Mouse (Mus musculus): Measurements from ENCODE around the gene Tcf15. TPM values are rescaled to one million over a fixed set of nuclear protein-coding genes. Genes with fewer than 3 reads are reported as not detected.
A peak's percentile ranks its signal among the peaks of the same experiment; 100 is the strongest.

The Tcf15 gene
- polyA plus RNA-seq, 1 experiment from 2014 or later: 1.7 TPM

- 53% methylated on average over 7 of the region's 7 CpGs for WGBS
- H3K27me3 ChIP-seq: no peaks in the 10 kb centered on the region
- H3K4me2 ChIP-seq: no peak overlapping the region
- no peak overlapping the region for H3K27ac ChIP-seq (replicated peaks)
- 0 out of 2 replicates have a peak, but pooled peaks cover 3% of the 10 kb centered on the region for H3K36me3 ChIP-seq
- H3K9ac ChIP-seq: no peak overlapping the region
- H3K9me3 ChIP-seq: no peaks in the 10 kb centered on the region
- H3K4me1 ChIP-seq (replicated peaks): peaks cover 14% of the 10 kb centered on the region
- ATAC-seq (ENCODE audit: low FRiP score, low read depth): no peak
- no peak overlapping the region for H3K4me3 ChIP-seq
Measured at GRCm38 (mm10) chr2:152108702-152109101, 34.7 kb upstream of the Tcf15 start.

- 0 out of 2 replicates have a peak, but pooled peaks cover 3% of the 10 kb centered on the region for H3K36me3 ChIP-seq
- no peak overlapping the region for H3K9ac ChIP-seq
- H3K27ac ChIP-seq (replicated peaks): no peak overlapping the region
- H3K9me3 ChIP-seq: no peaks in the 10 kb centered on the region
- H3K27me3 ChIP-seq: no peaks in the 10 kb centered on the region
- no peak overlapping the region for H3K4me3 ChIP-seq
- no peak overlapping the region for H3K4me2 ChIP-seq
- peaks cover 18% of the 10 kb centered on the region for H3K4me1 ChIP-seq (replicated peaks)
- WGBS: 87% methylated on average over 5 of the region's 5 CpGs
- no peak for ATAC-seq (ENCODE audit: low FRiP score, low read depth)
Measured at GRCm38 (mm10) chr2:152109386-152109785, 34.0 kb upstream of the Tcf15 start.

GRCm38 (mm10) chr2:152111311-152111710, 32.0 kb upstream of the Tcf15 start:
- no peak overlapping the region for H3K4me2 ChIP-seq
- no peak overlapping the region for H3K9ac ChIP-seq
- no peaks in the 10 kb centered on the region for H3K9me3 ChIP-seq
- no peak for ATAC-seq (ENCODE audit: low FRiP score, low read depth)
- H3K27me3 ChIP-seq: no peaks in the 10 kb centered on the region
- H3K27ac ChIP-seq (replicated peaks): no peak overlapping the region
- H3K4me1 ChIP-seq (replicated peaks): peaks cover 16% of the 10 kb centered on the region
- WGBS: 61% methylated on average over 2 of the region's 2 CpGs
- no peak overlapping the region for H3K4me3 ChIP-seq
- 0 out of 2 replicates have a peak, but pooled peaks cover 3% of the 10 kb centered on the region for H3K36me3 ChIP-seq

- Histone ChIP-seq H3K4me3 (no peak overlapping the region), H3K27me3 (no peaks in the 10 kb centered on the region), H3K9me3 (no peaks in the 10 kb centered on the region), H3K36me3 (0 out of 2 replicates have a peak, but pooled peaks cover 3% of the 10 kb centered on the region), H3K4me1 (replicated peaks) (peaks cover 11% of the 10 kb centered on the region), H3K27ac (replicated peaks) (no peak overlapping the region), H3K9ac (no peak overlapping the region), H3K4me2 (no peak overlapping the region)
- WGBS: 11% methylated on average over 7 of the region's 7 CpGs
- ATAC-seq (ENCODE audit: low FRiP score, low read depth): peak; percentile 77
Measured at GRCm38 (mm10) chr2:152111920-152112319, 31.4 kb upstream of the Tcf15 start.

GRCm38 (mm10) chr2:152112490-152112889, 30.9 kb upstream of the Tcf15 start:
- no peak overlapping the region for H3K4me2 ChIP-seq
- H3K9ac ChIP-seq: no peak overlapping the region
- H3K9me3 ChIP-seq: no peaks in the 10 kb centered on the region
- peaks cover 11% of the 10 kb centered on the region for H3K4me1 ChIP-seq (replicated peaks)
- no peak overlapping the region for H3K27ac ChIP-seq (replicated peaks)
- 0 out of 2 replicates have a peak, but pooled peaks cover 3% of the 10 kb centered on the region for H3K36me3 ChIP-seq
- ATAC-seq (ENCODE audit: low FRiP score, low read depth): no peak
- 86% methylated on average over 5 of the region's 5 CpGs for WGBS
- H3K27me3 ChIP-seq: no peaks in the 10 kb centered on the region
- no peak overlapping the region for H3K4me3 ChIP-seq

GRCm38 (mm10) chr2:152112970-152113369, 30.4 kb upstream of the Tcf15 start:
- Histone ChIP-seq H3K4me3 (no peak overlapping the region), H3K36me3 (0 out of 2 replicates have a peak, but pooled peaks cover 3% of the 10 kb centered on the region), H3K9ac (no peak overlapping the region), H3K27ac (replicated peaks) (no peak overlapping the region), H3K4me2 (no peak overlapping the region), H3K4me1 (replicated peaks) (peaks cover 11% of the 10 kb centered on the region), H3K9me3 (no peaks in the 10 kb centered on the region), H3K27me3 (no peaks in the 10 kb centered on the region)
- no peak for ATAC-seq (ENCODE audit: low FRiP score, low read depth)
- WGBS: 50% methylated on average over 10 of the region's 10 CpGs

GRCm38 (mm10) chr2:152114057-152114975, 29.0 kb upstream of the Tcf15 start:
- ATAC-seq (ENCODE audit: low FRiP score, low read depth): peak; percentile 33; the same call in 1 of the 2 replicates
- H3K9ac ChIP-seq: peak overlapping the region; percentile 12
- no peak overlapping the region for H3K27ac ChIP-seq (replicated peaks)
- peak overlapping the region; percentile 63 for H3K4me2 ChIP-seq
- H3K36me3 ChIP-seq: 0 out of 2 replicates have a peak, but pooled peaks cover 3% of the 10 kb centered on the region
- peaks cover 11% of the 10 kb centered on the region for H3K4me1 ChIP-seq (replicated peaks)
- peak overlapping the region; percentile 29 for H3K4me3 ChIP-seq
- no peaks in the 10 kb centered on the region for H3K27me3 ChIP-seq
- no peaks in the 10 kb centered on the region for H3K9me3 ChIP-seq
- 10% methylated on average over 36 of the region's 36 CpGs for WGBS

GRCm38 (mm10) chr2:152117694-152118093, 25.7 kb upstream of the Tcf15 start:
- Histone ChIP-seq H3K4me1 (replicated peaks) (peaks cover 11% of the 10 kb centered on the region), H3K4me3 (no peak overlapping the region), H3K9me3 (no peaks in the 10 kb centered on the region), H3K9ac (no peak overlapping the region), H3K4me2 (no peak overlapping the region), H3K27me3 (no peaks in the 10 kb centered on the region), H3K36me3 (no peaks in the 10 kb centered on the region), H3K27ac (replicated peaks) (no peak overlapping the region)
- ATAC-seq (ENCODE audit: low FRiP score, low read depth): no peak
- WGBS: 89% methylated on average over 7 of the region's 7 CpGs

- no peaks in the 10 kb centered on the region for H3K36me3 ChIP-seq
- ATAC-seq (ENCODE audit: low FRiP score, low read depth): no peak
- WGBS: 39% methylated on average over 6 of the region's 6 CpGs
- no peak overlapping the region for H3K27ac ChIP-seq (replicated peaks)
- H3K27me3 ChIP-seq: no peaks in the 10 kb centered on the region
- H3K4me1 ChIP-seq (replicated peaks): peaks cover 7% of the 10 kb centered on the region
- no peak overlapping the region for H3K4me2 ChIP-seq
- no peaks in the 10 kb centered on the region for H3K9me3 ChIP-seq
- H3K4me3 ChIP-seq: no peak overlapping the region
- no peak overlapping the region for H3K9ac ChIP-seq
Measured at GRCm38 (mm10) chr2:152119228-152119865, 24.0 kb upstream of the Tcf15 start.

GRCm38 (mm10) chr2:152122896-152123295, 20.5 kb upstream of the Tcf15 start:
- Histone ChIP-seq H3K9ac (no peak overlapping the region), H3K36me3 (no peaks in the 10 kb centered on the region), H3K27ac (replicated peaks) (no peak overlapping the region), H3K27me3 (no peaks in the 10 kb centered on the region), H3K4me2 (no peak overlapping the region), H3K9me3 (no peaks in the 10 kb centered on the region), H3K4me1 (replicated peaks) (no peaks in the 10 kb centered on the region), H3K4me3 (no peak overlapping the region)
- 80% methylated on average over 9 of the region's 9 CpGs for WGBS
- no peak for ATAC-seq (ENCODE audit: low FRiP score, low read depth)

GRCm38 (mm10) chr2:152128597-152128996, 14.8 kb upstream of the Tcf15 start:
- H3K9me3 ChIP-seq: no peaks in the 10 kb centered on the region
- no peaks in the 10 kb centered on the region for H3K36me3 ChIP-seq
- H3K4me3 ChIP-seq: no peak overlapping the region
- no peak overlapping the region for H3K4me2 ChIP-seq
- H3K4me1 ChIP-seq (replicated peaks): no peaks in the 10 kb centered on the region
- 65% methylated on average over 2 of the region's 2 CpGs for WGBS
- no peak overlapping the region for H3K9ac ChIP-seq
- ATAC-seq (ENCODE audit: low FRiP score, low read depth): no peak
- no peak overlapping the region for H3K27ac ChIP-seq (replicated peaks)
- no peaks in the 10 kb centered on the region for H3K27me3 ChIP-seq

GRCm38 (mm10) chr2:152129778-152130177, 13.6 kb upstream of the Tcf15 start:
- no peak for ATAC-seq (ENCODE audit: low FRiP score, low read depth)
- Histone ChIP-seq H3K36me3 (no peaks in the 10 kb centered on the region), H3K27me3 (no peaks in the 10 kb centered on the region), H3K4me3 (no peak overlapping the region), H3K4me1 (replicated peaks) (no peaks in the 10 kb centered on the region), H3K27ac (replicated peaks) (no peak overlapping the region), H3K9ac (no peak overlapping the region), H3K9me3 (no peaks in the 10 kb centered on the region), H3K4me2 (no peak overlapping the region)
- 81% methylated on average over 3 of the region's 3 CpGs for WGBS
